Mouse (Mus musculus): ENCODE results near the gene Mmp28.

Gene Mmp28

GRCm38 (mm10) chr11:83409087-83409754, 53.6 kb downstream of the Mmp28 start, which contains the start of gene Rasl10b:
Gene Rasl10b (plus strand): TSS chr11:83409137.
- in situ Hi-C loops (cut with MseI, MboI), result no loop called here

GRCm38 (mm10) chr11:83408242-83408641, 54.6 kb downstream of the Mmp28 start:
- in situ Hi-C loops (cut with MseI, MboI), result no loop called here

GRCm38 (mm10) chr11:83406391-83406790, 56.5 kb downstream of the Mmp28 start:
- in situ Hi-C loops (cut with MseI, MboI), result no loop called here

DNA sequence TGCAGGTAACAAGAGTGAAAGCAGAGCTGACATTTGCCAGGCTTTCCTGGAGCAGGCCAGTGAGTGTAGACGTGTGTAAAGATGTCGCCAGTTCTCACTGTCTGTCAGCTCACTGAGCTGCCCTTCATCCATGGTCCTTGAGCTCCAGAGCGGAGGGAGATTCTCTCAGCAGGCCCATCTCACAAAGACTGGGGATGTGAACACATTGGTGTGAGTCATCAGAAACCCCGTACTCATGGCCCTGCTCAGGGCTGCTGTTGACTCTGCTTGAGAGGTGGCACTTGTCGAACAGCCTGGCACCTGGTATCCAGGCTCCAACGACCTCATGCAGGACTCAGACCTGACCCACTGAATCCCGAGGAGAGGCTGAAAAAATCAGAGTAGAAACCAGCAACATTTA, 59.1 kb downstream of the Mmp28 start:
- in situ Hi-C loops (cut with MseI, MboI), result no loop called here

- in situ Hi-C loops (cut with MseI, MboI), result no loop called here
Measured at GRCm38 (mm10) chr11:83398724-83399123, 64.1 kb downstream of the Mmp28 start.

DNA sequence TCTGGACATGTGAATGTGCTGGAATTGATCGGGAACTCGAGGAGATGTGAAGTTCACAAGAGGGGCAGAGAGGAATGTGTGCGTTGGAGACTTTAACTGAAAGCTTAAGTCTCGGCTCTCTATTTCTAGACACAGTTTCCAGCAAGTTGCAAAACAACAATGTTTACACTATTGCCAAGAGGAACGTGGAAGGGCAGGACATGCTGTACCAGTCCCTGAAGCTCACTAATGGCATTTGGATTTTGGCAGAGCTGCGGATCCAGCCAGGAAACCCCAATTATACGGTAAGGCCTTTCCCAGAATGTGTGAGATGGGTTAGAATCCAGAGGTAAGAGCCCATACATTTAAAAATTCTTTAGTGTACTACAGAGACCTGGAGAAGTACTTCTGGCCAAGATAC, 65.2 kb downstream of the Mmp28 start:
- in situ Hi-C loops (cut with MseI, MboI), result no loop called here

GRCm38 (mm10) chr11:83394802-83395439, 68.0 kb downstream of the Mmp28 start:
- in situ Hi-C loops (cut with MseI, MboI), result no loop called here

GRCm38 (mm10) chr11:83393062-83393461, 69.8 kb downstream of the Mmp28 start:
- in situ Hi-C loops (cut with MseI, MboI), result no loop called here
